Mouse (Mus musculus): ENCODE data around the gene Gm20388.

GRCm38 (mm10) chr8:122949701-122950100, 3039.1 kb downstream of the Gm20388 start:
- TF ChIP-seq POLR2A (IDR thresholded peaks at IDR 0.05; ENCODE audit: extremely low read depth, insufficient read depth, low read length) (no peak), CTCF (IDR thresholded peaks at IDR 0.05; ENCODE audit: extremely low read depth, insufficient read depth, low read length) (no peak)

Measured in cortical plate, adult 2 months (tissue).